Mouse (Mus musculus): ENCODE measurements around the gene Fam135a. TPM values are rescaled to one million over a fixed set of nuclear protein-coding genes. Genes with fewer than 3 reads are reported as not detected.
"Not testable (repeated sequence)": the region's sequence is repeated elsewhere in the genome, so short reads cannot be mapped to it uniquely, and the experiment has no call there.

The Fam135a gene
- polyA plus RNA-seq, 1 experiment from 2014 or later = 36.4 TPM

DNA sequence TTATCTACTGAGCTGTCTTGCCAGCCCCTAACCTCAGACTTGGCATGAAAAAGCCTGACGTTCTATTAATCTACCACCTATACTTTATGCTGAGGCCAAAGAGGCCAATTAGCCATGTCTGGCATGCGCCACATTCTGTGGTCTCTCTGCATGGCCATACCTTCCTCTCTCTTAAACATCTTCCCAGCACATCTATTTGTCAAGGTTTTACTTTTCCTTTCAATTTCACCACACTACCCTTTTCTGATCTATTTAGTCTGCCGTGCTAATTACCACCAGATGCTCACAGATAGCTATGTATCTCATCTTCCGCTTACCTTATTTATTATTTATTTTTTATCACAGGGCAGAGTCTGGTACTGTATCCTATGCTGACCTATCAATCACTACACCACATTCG lies 100.8 kb downstream of the Fam135a start:
- Histone ChIP-seq H3K4me3 (ENCODE audit: low read depth, low read length) (no peak overlapping the region), H3K9me3 (replicated peaks; ENCODE audit: control insufficient read depth, low read length) (no peaks in the 10 kb centered on the region), H3K27me3 (ENCODE audit: control insufficient read depth, insufficient read depth, low read length) (no peaks in the 10 kb centered on the region), H3K4me1 (ENCODE audit: control insufficient read depth, insufficient read depth, low read length) (no peaks in the 10 kb centered on the region), H3K9ac (replicated peaks; ENCODE audit: low read length) (no peak overlapping the region), H3K4me2 (ENCODE audit: low read depth, low read length) (no peak overlapping the region), H3K27ac (replicated peaks; ENCODE audit: low read depth, low read length) (no peak overlapping the region), H3K36me3 (replicated peaks; ENCODE audit: control insufficient read depth, insufficient read depth, low read depth, low read length) (no peaks in the 10 kb centered on the region)
- WGBS = 90% methylated on average over 5 of the region's 5 CpGs
- ATAC-seq (replicated peaks; ENCODE audit: insufficient number of reproducible peaks, low FRiP score, low TSS enrichment, low read depth) (no peak), DNase-seq (ENCODE audit: low spot score) (no peak)

DNA sequence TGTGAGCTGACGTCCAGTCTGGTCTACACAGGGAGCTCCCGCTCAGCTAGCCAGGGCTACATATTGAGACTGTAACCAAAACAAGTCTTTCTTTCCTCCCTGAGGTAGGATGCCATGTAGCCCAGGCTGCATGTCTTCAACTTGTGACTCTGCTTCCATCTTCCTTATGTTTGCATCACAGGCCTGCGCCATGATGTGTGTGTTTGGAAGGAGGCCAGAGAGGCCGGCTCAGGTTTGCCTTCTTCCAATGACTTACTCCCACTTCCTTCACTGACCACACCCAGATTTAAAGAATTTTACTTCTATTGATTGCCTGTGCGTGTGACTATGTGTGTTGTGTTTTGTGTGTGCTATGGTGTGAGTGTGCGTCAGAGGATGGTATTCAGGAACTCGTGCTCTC lies 101.3 kb downstream of the Fam135a start:
- H3K4me3 ChIP-seq (ENCODE audit: low read depth, low read length) = no peak overlapping the region
- DNase-seq (ENCODE audit: low spot score) (no peak), ATAC-seq (replicated peaks; ENCODE audit: insufficient number of reproducible peaks, low FRiP score, low TSS enrichment, low read depth) (no peak)
- H3K27ac ChIP-seq (replicated peaks; ENCODE audit: low read depth, low read length) = no peak overlapping the region
- 95% methylated on average over 7 of the region's 7 CpGs for WGBS
- H3K36me3 ChIP-seq (replicated peaks; ENCODE audit: control insufficient read depth, insufficient read depth, low read depth, low read length) = no peaks in the 10 kb centered on the region
- H3K4me1 ChIP-seq (ENCODE audit: control insufficient read depth, insufficient read depth, low read length) = no peaks in the 10 kb centered on the region
- no peaks in the 10 kb centered on the region for H3K9me3 ChIP-seq (replicated peaks; ENCODE audit: control insufficient read depth, low read length)
- H3K27me3 ChIP-seq (ENCODE audit: control insufficient read depth, insufficient read depth, low read length) = no peaks in the 10 kb centered on the region
- no peak overlapping the region for H3K9ac ChIP-seq (replicated peaks; ENCODE audit: low read length)
- no peak overlapping the region for H3K4me2 ChIP-seq (ENCODE audit: low read depth, low read length)

DNA sequence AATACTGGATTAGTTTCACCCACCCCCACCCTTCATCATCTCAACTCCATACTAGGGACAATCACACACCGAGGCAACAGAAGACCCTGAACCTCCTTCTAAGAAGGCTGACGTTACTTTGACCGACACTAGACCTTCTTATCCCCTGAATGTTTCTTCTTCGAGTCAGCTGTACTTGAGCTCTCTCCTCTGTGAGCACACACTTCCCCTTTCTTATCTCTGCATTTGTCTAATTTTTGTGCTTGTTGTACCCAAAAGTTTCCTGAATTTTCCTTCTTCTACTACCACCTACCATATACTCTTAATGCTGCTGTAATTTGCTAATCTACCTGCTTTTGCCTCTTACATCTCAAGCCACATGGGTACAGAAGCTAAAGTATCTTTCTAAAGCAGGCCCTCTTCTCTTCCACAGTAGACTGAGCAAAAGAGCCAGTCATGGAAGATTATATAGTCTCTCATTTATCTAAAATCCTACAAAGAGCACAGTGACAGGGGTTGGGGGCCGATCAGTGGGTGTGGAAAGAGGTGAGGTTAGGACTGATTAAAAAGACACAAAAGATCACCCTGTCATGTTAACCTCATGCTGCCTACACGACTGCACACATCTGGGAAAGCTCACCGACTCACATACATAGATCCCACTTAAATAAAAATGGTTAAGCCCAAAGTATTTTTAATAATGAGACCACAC lies 101.9 kb downstream of the Fam135a start:
- no peak overlapping the region for H3K27ac ChIP-seq (replicated peaks; ENCODE audit: low read depth, low read length)
- H3K4me2 ChIP-seq (ENCODE audit: low read depth, low read length) = no peak overlapping the region
- no peaks in the 10 kb centered on the region for H3K27me3 ChIP-seq (ENCODE audit: control insufficient read depth, insufficient read depth, low read length)
- DNase-seq (ENCODE audit: low spot score) (no peak), ATAC-seq (replicated peaks; ENCODE audit: insufficient number of reproducible peaks, low FRiP score, low TSS enrichment, low read depth) (no peak)
- no peaks in the 10 kb centered on the region for H3K4me1 ChIP-seq (ENCODE audit: control insufficient read depth, insufficient read depth, low read length)
- no peaks in the 10 kb centered on the region for H3K9me3 ChIP-seq (replicated peaks; ENCODE audit: control insufficient read depth, low read length)
- 94% methylated on average over 7 of the region's 7 CpGs for WGBS
- no peak overlapping the region for H3K9ac ChIP-seq (replicated peaks; ENCODE audit: low read length)
- no peak overlapping the region for H3K4me3 ChIP-seq (ENCODE audit: low read depth, low read length)
- H3K36me3 ChIP-seq (replicated peaks; ENCODE audit: control insufficient read depth, insufficient read depth, low read depth, low read length) = no peaks in the 10 kb centered on the region

DNA sequence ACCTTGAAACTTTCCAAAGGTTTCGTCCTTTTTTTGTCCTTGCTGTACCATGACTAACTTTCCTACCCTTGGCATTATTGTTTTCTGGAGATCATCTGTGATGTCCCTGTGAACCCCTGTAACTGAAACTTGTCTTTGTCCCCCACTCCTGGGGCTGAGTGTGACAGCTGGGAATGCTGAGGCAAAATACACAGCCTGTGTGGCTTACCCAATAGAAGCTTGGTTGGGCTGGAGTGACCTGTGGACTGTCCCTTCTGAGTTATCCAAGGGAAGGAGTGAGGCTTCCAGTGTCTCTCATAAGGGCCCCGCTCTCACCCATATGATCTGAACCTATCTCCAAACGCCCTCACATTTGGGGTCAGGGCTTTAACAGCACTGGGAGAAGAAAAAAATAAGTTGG lies 102.6 kb downstream of the Fam135a start:
- Histone ChIP-seq H3K36me3 (replicated peaks; ENCODE audit: control insufficient read depth, insufficient read depth, low read depth, low read length) (no peaks in the 10 kb centered on the region), H3K4me1 (ENCODE audit: control insufficient read depth, insufficient read depth, low read length) (no peaks in the 10 kb centered on the region), H3K9ac (replicated peaks; ENCODE audit: low read length) (no peak overlapping the region), H3K27me3 (ENCODE audit: control insufficient read depth, insufficient read depth, low read length) (no peaks in the 10 kb centered on the region), H3K27ac (replicated peaks; ENCODE audit: low read depth, low read length) (no peak overlapping the region), H3K4me2 (ENCODE audit: low read depth, low read length) (no peak overlapping the region), H3K4me3 (ENCODE audit: low read depth, low read length) (no peak overlapping the region), H3K9me3 (replicated peaks; ENCODE audit: control insufficient read depth, low read length) (no peaks in the 10 kb centered on the region)
- no peak for DNase-seq (ENCODE audit: low spot score)
- WGBS = 86% methylated on average over 3 of the region's 3 CpGs
- ATAC-seq (replicated peaks; ENCODE audit: insufficient number of reproducible peaks, low FRiP score, low TSS enrichment, low read depth) = no peak

DNA sequence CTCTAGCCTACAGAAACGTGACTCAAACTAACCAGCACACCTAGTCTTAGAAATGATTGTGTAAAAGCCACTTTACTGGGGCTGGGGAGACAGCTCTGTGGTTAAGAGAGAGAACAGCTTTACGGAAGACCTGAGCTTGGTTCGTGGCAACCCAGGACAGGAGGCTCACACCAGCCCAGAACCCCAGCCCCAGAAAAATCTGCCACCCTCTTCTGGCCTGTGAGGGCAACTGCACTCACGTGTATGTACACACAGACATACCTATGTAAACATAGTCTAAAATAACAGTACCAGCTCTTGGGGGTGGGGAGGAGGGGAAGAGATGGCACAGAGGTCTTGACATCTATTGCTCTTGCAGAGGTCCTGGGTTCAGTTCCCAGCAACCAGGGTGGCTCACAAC lies 104.7 kb downstream of the Fam135a start:
- Histone ChIP-seq H3K4me1 (ENCODE audit: control insufficient read depth, insufficient read depth, low read length) (no peaks in the 10 kb centered on the region), H3K9me3 (replicated peaks; ENCODE audit: control insufficient read depth, low read length) (no peaks in the 10 kb centered on the region), H3K9ac (replicated peaks; ENCODE audit: low read length) (no peak overlapping the region), H3K4me3 (ENCODE audit: low read depth, low read length) (no peak overlapping the region), H3K4me2 (ENCODE audit: low read depth, low read length) (no peak overlapping the region), H3K27ac (replicated peaks; ENCODE audit: low read depth, low read length) (no peak overlapping the region), H3K36me3 (replicated peaks; ENCODE audit: control insufficient read depth, insufficient read depth, low read depth, low read length) (no peaks in the 10 kb centered on the region), H3K27me3 (ENCODE audit: control insufficient read depth, insufficient read depth, low read length) (no peaks in the 10 kb centered on the region)
- no peak for DNase-seq (ENCODE audit: low spot score)
- whole genome bisulfite sequencing = 87% methylated on average over 4 of the region's 4 CpGs
- no peak for ATAC-seq (replicated peaks; ENCODE audit: insufficient number of reproducible peaks, low FRiP score, low TSS enrichment, low read depth)

DNA sequence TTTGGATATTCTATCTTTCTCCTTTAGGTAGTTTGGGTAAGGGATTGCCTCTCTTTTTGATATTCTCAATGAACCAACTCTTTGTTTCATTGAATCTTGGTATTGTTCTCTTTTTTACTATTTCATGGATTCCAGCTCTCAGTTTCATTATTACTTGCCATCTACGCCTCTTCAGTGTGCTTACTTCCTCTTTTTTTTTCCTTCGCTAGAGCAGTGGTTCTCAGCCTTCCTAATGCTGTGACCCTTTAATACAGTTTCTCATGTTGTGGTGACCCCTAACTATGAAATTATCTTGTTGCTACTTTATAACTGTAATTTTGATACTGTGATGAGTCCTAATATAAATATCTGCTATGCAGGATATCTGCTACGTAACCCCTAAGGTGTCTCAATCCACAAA lies 117.0 kb downstream of the Fam135a start:
- Histone ChIP-seq H3K27me3 (ENCODE audit: control insufficient read depth, insufficient read depth, low read length) (no peaks in the 10 kb centered on the region), H3K4me3 (ENCODE audit: low read depth, low read length) (no peak overlapping the region), H3K27ac (replicated peaks; ENCODE audit: low read depth, low read length) (no peak overlapping the region), H3K9me3 (replicated peaks; ENCODE audit: control insufficient read depth, low read length) (no peaks in the 10 kb centered on the region), H3K4me2 (ENCODE audit: low read depth, low read length) (no peak overlapping the region), H3K4me1 (ENCODE audit: control insufficient read depth, insufficient read depth, low read length) (no peaks in the 10 kb centered on the region), H3K9ac (replicated peaks; ENCODE audit: low read length) (no peak overlapping the region), H3K36me3 (replicated peaks; ENCODE audit: control insufficient read depth, insufficient read depth, low read depth, low read length) (no peaks in the 10 kb centered on the region)
- DNase-seq (ENCODE audit: low spot score) = no peak
- ATAC-seq (replicated peaks; ENCODE audit: insufficient number of reproducible peaks, low FRiP score, low TSS enrichment, low read depth) = no peak
- 88% methylated on average over 3 of the region's 3 CpGs for WGBS

DNA sequence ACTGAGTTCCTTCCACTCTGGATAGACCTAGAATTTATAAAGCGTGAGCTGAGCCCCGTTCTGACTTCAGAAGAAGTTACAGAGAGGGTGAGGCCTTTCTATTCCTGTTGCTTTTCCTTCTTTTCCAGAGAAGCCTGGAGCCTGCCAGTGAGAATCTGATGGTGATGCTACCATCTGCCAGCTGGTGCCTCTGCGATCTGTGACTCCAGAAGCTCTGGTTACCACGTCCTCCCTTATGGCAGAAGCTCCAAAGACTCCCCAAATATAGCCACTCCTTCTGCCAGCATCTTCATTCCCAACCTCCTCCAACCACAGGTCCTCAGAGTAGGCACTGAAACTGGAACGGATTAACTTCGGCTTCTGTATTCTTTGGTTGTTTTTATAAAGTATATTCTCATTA lies 121.9 kb downstream of the Fam135a start:
- 79% methylated on average over 6 of the region's 6 CpGs for WGBS
- Histone ChIP-seq H3K27me3 (ENCODE audit: control insufficient read depth, insufficient read depth, low read length) (no peaks in the 10 kb centered on the region), H3K27ac (replicated peaks; ENCODE audit: low read depth, low read length) (no peak overlapping the region), H3K4me2 (ENCODE audit: low read depth, low read length) (no peak overlapping the region), H3K9me3 (replicated peaks; ENCODE audit: control insufficient read depth, low read length) (no peaks in the 10 kb centered on the region), H3K9ac (replicated peaks; ENCODE audit: low read length) (no peak overlapping the region), H3K36me3 (replicated peaks; ENCODE audit: control insufficient read depth, insufficient read depth, low read depth, low read length) (no peaks in the 10 kb centered on the region), H3K4me3 (ENCODE audit: low read depth, low read length) (no peak overlapping the region), H3K4me1 (ENCODE audit: control insufficient read depth, insufficient read depth, low read length) (no peaks in the 10 kb centered on the region)
- DNase-seq (ENCODE audit: low spot score) = no peak
- no peak for ATAC-seq (replicated peaks; ENCODE audit: insufficient number of reproducible peaks, low FRiP score, low TSS enrichment, low read depth)

DNA sequence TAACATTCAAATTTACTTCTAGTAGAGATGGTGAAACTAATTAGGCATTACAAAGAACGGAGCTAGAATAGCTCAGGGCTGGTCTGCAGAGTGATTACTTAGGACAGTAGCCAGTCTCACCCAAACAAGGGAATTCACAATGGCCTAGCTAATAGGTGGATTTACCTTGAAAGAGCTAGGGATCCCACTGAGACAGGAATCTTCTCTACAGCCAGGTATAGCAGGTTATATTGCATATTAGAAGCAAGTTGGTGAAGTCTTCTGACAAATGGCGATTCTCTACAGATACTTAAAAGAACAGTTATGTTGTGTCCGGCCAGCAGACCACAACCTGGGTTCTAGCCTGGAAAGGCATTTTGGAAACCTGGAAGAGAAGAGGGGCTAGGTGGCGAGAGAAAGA lies 129.0 kb downstream of the Fam135a start:
- WGBS = 87% methylated on average over 3 of the region's 4 CpGs
- ATAC-seq (replicated peaks; ENCODE audit: insufficient number of reproducible peaks, low FRiP score, low TSS enrichment, low read depth) = not testable (repeated sequence)

More for the DNA sequence above, 129.0 kb downstream of the Fam135a start:
- H3K4me3 ChIP-seq (ENCODE audit: low read depth, low read length); H3K9me3 ChIP-seq (replicated peaks; ENCODE audit: control insufficient read depth, low read length); H3K36me3 ChIP-seq (replicated peaks; ENCODE audit: control insufficient read depth, insufficient read depth, low read depth, low read length); H3K27me3 ChIP-seq (ENCODE audit: control insufficient read depth, insufficient read depth, low read length); H3K9ac ChIP-seq (replicated peaks; ENCODE audit: low read length); DNase-seq (ENCODE audit: low spot score); H3K4me2 ChIP-seq (ENCODE audit: low read depth, low read length); H3K27ac ChIP-seq (replicated peaks; ENCODE audit: low read depth, low read length); H3K4me1 ChIP-seq (ENCODE audit: control insufficient read depth, insufficient read depth, low read length): not testable (repeated sequence)
